Mouse (Mus musculus) frontal cortex, adult (tissue): ENCODE measurements around the gene Emilin2.

Experiments
- ATAC-seq: cut with Nextera tagmentation; 2 replicates; pipeline ENCODE4 v1.9.2; 2017; ENCODE audit warnings: mild to moderate bottlenecking, moderate library complexity, mixed read lengths; ENCODE audit not compliant: low TSS enrichment

The Emilin2 gene

GRCm38 (mm10) chr17:71203998-71204808, 107.6 kb downstream of the Emilin2 start:
- ATAC-seq = no peak
